Mouse (Mus musculus): Measurements from ENCODE around the gene Wdr61.

DNA sequence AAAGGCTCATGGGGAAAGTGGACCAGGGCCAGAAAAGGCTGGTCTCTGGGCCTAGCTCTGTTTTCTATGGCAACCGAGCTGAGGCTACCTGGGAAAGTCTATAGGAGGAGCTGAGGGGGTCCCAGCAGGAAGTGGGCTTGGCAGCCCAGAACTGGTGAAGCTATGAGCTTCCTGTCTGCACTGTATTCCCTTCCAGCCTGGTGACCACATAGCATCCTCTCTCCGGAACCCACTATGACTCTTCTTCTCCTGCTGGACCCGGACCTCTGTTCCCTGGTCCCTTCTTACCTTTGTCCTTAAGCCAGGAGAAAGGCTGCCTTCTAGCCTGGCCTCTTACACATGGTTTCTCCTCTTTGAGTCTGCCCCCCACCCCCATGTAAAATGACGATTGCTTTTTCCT, 9.6 kb upstream of the Wdr61 start:
- TF ChIP-seq EP300 (IDR thresholded peaks at IDR 0.05; ENCODE audit: low read depth) (no peak), CTCF (IDR thresholded peaks at IDR 0.05; ENCODE audit: low read depth) (no peak)

Data from liver, postnatal 0 days (tissue).